Mouse (Mus musculus) cerebellum, postnatal 4 days (tissue): ENCODE measurements around the gene Naa20.

Experiments
- DNase-seq, 2 experiments: peaks; one replicate each; pipeline ENCODE4 v3.0.0; 2022; ENCODE audit warnings: low spot score in 2 of 2, mixed read lengths in 1 of 2

Naa20 gene

GRCm38 (mm10) chr2:145950239-145950638 is 48.3 kb downstream of the Naa20 start:
- DNase-seq: no peak

DNA sequence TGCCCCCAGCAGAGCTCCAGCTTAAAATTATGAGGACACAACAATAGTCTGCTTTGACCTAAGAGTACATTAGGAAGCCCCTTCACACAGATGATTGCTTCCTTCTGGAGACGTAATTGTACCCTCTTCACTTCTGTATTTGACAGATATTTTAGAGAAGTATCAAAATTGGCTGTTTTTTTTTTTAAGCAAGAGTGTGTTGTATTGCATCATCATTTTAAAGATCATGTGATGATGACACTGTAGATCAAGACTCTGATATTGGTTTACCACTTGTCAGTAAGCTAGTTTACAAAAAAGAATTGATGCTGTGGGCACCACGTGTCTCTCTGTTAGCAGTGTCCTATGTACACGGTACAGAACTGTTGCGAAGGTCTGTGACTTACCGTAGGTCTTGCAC is 50.8 kb downstream of the Naa20 start:
- DNase-seq: no peak

- DNase-seq: no peak
These were observed 53.9 kb downstream of the Naa20 start for GRCm38 (mm10) chr2:145955844-145956243.

GRCm38 (mm10) chr2:145956318-145956717 is 54.4 kb downstream of the Naa20 start:
- DNase-seq: no peak

- DNase-seq: no peak
These were observed 55.6 kb downstream of the Naa20 start for GRCm38 (mm10) chr2:145957450-145957849.

- no peak for DNase-seq
These were observed 56.2 kb downstream of the Naa20 start for GRCm38 (mm10) chr2:145958097-145958496.

GRCm38 (mm10) chr2:145958551-145958950 is 56.7 kb downstream of the Naa20 start:
- no peak for DNase-seq

DNA sequence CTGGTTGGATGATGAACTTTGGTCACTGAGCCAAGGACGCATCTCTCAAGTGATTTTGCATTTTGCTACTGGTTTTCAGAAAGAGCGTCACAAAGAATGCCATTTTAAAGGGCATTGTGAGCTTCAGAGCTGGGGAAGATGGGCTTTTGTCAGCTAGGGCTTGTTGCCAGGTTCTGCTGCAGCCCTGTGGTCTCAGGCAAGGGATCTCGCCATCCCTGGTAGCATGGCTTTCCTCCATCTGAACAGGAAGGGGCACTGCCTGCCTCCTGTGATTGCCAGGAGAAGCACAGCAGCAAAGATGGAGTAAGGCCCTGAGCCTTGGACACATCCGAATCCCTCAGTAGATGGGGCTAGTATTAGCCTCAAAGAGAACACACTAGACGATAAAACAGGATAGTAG is 60.0 kb downstream of the Naa20 start:
- no peak for DNase-seq
